28 mouse cellular contexts compared by ENCODE assay signal in genomic region chr15:8741593-8741992, GRCm38 (mm10). TPM values are rescaled to one million over a fixed set of nuclear protein-coding genes. Genes with fewer than 3 reads are reported as not detected.
DNase-seq lines count a peak whose midpoint lies in the region; ATAC-seq and TF ChIP-seq lines count a peak whose summit lies in the region.
"Had no signal": no experiment of that assay in that cellular context is flagged by ENCODE, and none has a peak within 500 bp of the region (broad histone marks: within the 10 kb centered on the region; RNA-seq: fewer than 3 reads in every experiment).

No protein-coding gene starts in this region.

- peak; percentile 71; the same call in 1 of the 2 replicates for ATAC-seq in kidney, embryonic 14.5 days (ENCODE audit: low FRiP score, low TSS enrichment)
- 0 out of 2 replicates have a peak, but pooled peaks have one; percentile 35 for ATAC-seq in lung, embryonic 14.5 days (ENCODE audit: insufficient read depth)
- ATAC-seq: intestine, postnatal 0 days; liver, embryonic 12.5 days; liver, postnatal 0 days; lung, postnatal 0 days; midbrain, embryonic 15.5 days had no signal

- no peak overlapping the region for H3K27ac ChIP-seq in kidney, embryonic 14.5 days (ENCODE audit: low read depth, low read length)
- no peak overlapping the region for H3K27ac ChIP-seq in lung, embryonic 14.5 days (ENCODE audit: low read depth)
- H3K27ac ChIP-seq: embryonic facial prominence, embryonic 12.5 days; hindbrain, embryonic 12.5 days; liver, embryonic 12.5 days; macrophage; midbrain, embryonic 15.5 days; neural tube, embryonic 15.5 days had no signal

- 37% methylated on average over 6 of the region's 6 CpGs for WGBS in kidney, embryonic 14.5 days
- 38% methylated on average over 6 of the region's 6 CpGs for WGBS in lung, embryonic 14.5 days

- no peaks in the 10 kb centered on the region for H3K27me3 ChIP-seq in kidney, embryonic 14.5 days (ENCODE audit: control insufficient read depth, insufficient read depth, low read length)
- H3K27me3 ChIP-seq in lung, embryonic 14.5 days (ENCODE audit: insufficient read depth, low read length), result no peaks in the 10 kb centered on the region
- H3K27me3 ChIP-seq: embryonic facial prominence, embryonic 12.5 days; hindbrain, embryonic 12.5 days; liver, embryonic 12.5 days; midbrain, embryonic 15.5 days; neural tube, embryonic 15.5 days had no signal

- no peak for TF ChIP-seq CTCF in lung, embryonic 14.5 days (IDR thresholded peaks at IDR 0.05; ENCODE audit: low read depth)

- 0 out of 2 replicates have a peak, but pooled peaks cover 5% of the 10 kb centered on the region for H3K4me1 ChIP-seq in kidney, embryonic 14.5 days (ENCODE audit: control insufficient read depth, insufficient read depth, low read length)
- H3K4me1 ChIP-seq in lung, embryonic 14.5 days (ENCODE audit: insufficient read depth), result no peaks in the 10 kb centered on the region
- H3K4me1 ChIP-seq: embryonic facial prominence, embryonic 12.5 days; liver, embryonic 12.5 days; midbrain, embryonic 15.5 days had no signal

- no peak overlapping the region for H3K4me2 ChIP-seq in kidney, embryonic 14.5 days (replicated peaks; ENCODE audit: low read depth, low read length)
- no peak overlapping the region for H3K4me2 ChIP-seq in lung, embryonic 14.5 days
- H3K4me2 ChIP-seq: embryonic facial prominence, embryonic 12.5 days; hindbrain, embryonic 12.5 days; liver, embryonic 12.5 days; midbrain, embryonic 15.5 days; neural tube, embryonic 15.5 days had no signal

- DNase-seq in embryo, embryonic 11 days, result peak; percentile 13
- no peak for DNase-seq in embryo, embryonic 10 days (ENCODE audit: low spot score)
- DNase-seq in kidney, postnatal 10 days, result no peak
- peak; percentile 6 for DNase-seq in lung, embryonic 14.5 days
- DNase-seq in lung, postnatal 10 days, result no peak
- no peak for DNase-seq in cerebellum, postnatal 36 days
- DNase-seq: adrenal gland, postnatal 10 days; cerebellum, adult 11 months; cerebellum, adult 9-10 months; gastrocnemius, postnatal 14 days; heart, postnatal 14 days; kidney, postnatal 25 days; layer of hippocampus, postnatal 36 days; left cerebral cortex, postnatal 4 days; liver, postnatal 0 days; right cerebral cortex, adult 18-20 months; spleen, adult 18-20 months; thymus, postnatal 25 days had no signal

- H3K9ac ChIP-seq in kidney, embryonic 14.5 days (ENCODE audit: low read depth, low read length), result no peak overlapping the region
- H3K9ac ChIP-seq in lung, embryonic 14.5 days, result no peak overlapping the region
- H3K9ac ChIP-seq: embryonic facial prominence, embryonic 12.5 days; hindbrain, embryonic 12.5 days; liver, embryonic 12.5 days; liver, postnatal 0 days; midbrain, embryonic 15.5 days; neural tube, embryonic 15.5 days had no signal

- H3K36me3 ChIP-seq in kidney, embryonic 14.5 days (ENCODE audit: control insufficient read depth, insufficient read depth, low read length), result no peaks in the 10 kb centered on the region
- H3K36me3 ChIP-seq in lung, embryonic 14.5 days (ENCODE audit: insufficient read depth), result no peaks in the 10 kb centered on the region
- H3K36me3 ChIP-seq: embryonic facial prominence, embryonic 12.5 days; G1E; hindbrain, embryonic 12.5 days; liver, embryonic 12.5 days; midbrain, embryonic 15.5 days; neural tube, embryonic 15.5 days had no signal

- H3K9me3 ChIP-seq in kidney, embryonic 14.5 days (ENCODE audit: control insufficient read depth, low read length), result no peaks in the 10 kb centered on the region
- H3K9me3 ChIP-seq in lung, embryonic 14.5 days (ENCODE audit: low read depth, low read length), result no peaks in the 10 kb centered on the region; the same call in 1 of the 2 replicates
- H3K9me3 ChIP-seq: embryonic facial prominence, embryonic 12.5 days; G1E; liver, embryonic 12.5 days; midbrain, embryonic 15.5 days; neural tube, embryonic 15.5 days had no signal

- no peak overlapping the region for H3K4me3 ChIP-seq in kidney, embryonic 14.5 days (ENCODE audit: low read length)
- no peak overlapping the region for H3K4me3 ChIP-seq in lung, embryonic 14.5 days (ENCODE audit: low read depth, low read length)
- H3K4me3 ChIP-seq: embryonic facial prominence, embryonic 12.5 days; hindbrain, embryonic 12.5 days; liver, embryonic 12.5 days; midbrain, embryonic 15.5 days; neural tube, embryonic 15.5 days had no signal

RNA-seq across cellular contexts. Expression of gene Slc1a3, which starts 31.0 kb away (rescaled TPM):
- polyA plus RNA-seq in kidney, embryonic 14.5 days (2014; fragmentation: Nextera tagmentation; extraction: Ambion mirVana), result 14.7 and 16.8 TPM in 2 replicates
- 24.5 and 26.1 TPM in 2 replicates for polyA plus RNA-seq in lung, embryonic 14.5 days (2014; fragmentation: Nextera tagmentation; extraction: Ambion mirVana)
- polyA plus RNA-seq: G1E had no signal

Comparison
In these comparisons a context has a peak if more than half of its experiments do, and no peak if none do; other contexts are left out.
1. DNase-seq: peak in embryo, embryonic 11 days (single experiment) and lung, embryonic 14.5 days (single experiment); none in embryo, embryonic 10 days (single experiment), kidney, postnatal 10 days (single experiment), lung, postnatal 10 days (single experiment) and cerebellum, postnatal 36 days (0 of 2).